Mouse (Mus musculus): ENCODE results near the gene Slc44a5.

Gene Slc44a5

DNA sequence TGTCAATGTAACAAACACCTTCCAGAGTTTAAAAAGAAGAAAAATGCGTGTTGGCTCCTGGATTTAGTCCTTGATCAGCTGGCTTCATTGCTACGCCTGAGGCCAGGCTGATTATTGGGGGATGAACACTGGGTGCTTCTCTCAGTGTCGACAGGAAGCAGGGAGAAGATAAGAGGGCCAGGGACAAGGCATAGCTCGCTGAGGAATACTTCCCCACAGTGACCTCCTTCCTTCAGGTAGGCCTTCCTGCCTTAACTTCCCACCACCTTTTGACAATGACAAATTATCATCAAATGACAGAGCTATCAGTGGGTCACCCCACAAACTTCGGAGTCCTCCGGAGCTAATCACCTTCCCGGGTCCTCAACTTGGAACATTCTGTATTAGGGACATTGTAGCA, 242.1 kb downstream of the Slc44a5 start:
- no peak for ATAC-seq (ENCODE audit: low TSS enrichment)

DNA sequence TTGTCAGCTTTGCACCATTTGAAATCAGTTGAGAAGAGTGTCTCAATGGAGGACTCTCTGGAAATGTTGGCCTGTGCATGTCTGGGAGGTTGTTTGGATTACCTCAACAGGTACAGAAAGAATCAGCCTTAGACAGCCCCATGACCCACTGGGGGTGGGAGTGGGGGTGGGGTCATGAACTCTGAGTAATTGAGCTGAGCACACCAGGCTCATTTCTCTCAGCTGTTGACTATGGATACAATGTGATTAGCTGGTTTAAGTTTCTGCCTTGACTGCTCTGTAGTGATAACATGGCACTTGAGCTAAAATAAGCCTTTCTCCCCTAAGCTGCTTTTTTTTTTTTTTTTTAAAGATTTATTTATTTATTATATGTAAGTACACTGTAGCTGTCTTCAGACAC, 242.5 kb downstream of the Slc44a5 start:
- no peak for ATAC-seq (ENCODE audit: low TSS enrichment)

DNA sequence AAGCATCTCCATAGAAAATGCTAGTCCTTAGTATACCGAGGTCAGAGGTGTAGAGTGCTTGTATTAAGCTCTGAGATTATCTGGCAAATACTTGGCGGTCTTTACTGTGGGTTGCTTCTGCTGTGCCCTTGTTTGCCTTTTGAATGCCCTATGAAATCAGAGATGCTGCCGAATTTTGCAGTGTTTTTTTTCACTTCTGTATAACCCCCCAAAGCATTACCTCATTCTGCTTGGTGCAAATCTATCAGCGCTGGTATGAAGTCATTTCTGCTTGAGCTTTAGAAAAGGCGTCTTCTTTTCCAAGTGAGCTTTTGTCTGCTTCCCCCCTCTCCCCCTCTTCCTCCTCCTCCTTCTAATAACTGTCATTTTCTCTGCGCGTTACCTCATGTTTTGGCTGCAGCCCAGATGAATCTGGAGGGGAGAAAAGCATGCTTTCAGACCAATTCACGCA, 248.9 kb downstream of the Slc44a5 start:
- ATAC-seq (ENCODE audit: low TSS enrichment) = no peak

DNA sequence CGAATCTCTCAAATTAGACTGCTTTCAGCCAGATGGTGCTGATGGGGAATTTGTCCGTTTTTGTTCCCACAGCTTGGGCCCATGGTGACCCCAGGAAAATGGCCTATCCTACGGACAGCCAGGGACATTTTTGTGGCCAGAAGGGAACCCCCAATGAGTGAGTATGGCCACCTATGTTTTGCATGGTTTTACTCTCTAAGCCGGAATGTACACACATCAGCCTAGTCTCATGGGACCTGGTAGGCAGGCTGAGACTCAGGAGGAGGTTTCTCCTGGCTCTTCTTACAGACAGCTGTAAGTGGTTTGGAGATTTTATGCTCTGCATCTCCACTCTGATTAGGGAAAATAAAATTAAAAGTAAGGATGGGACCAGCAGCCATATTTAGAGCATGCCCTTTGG, 249.5 kb downstream of the Slc44a5 start:
- ATAC-seq (ENCODE audit: low TSS enrichment) = no peak

DNA sequence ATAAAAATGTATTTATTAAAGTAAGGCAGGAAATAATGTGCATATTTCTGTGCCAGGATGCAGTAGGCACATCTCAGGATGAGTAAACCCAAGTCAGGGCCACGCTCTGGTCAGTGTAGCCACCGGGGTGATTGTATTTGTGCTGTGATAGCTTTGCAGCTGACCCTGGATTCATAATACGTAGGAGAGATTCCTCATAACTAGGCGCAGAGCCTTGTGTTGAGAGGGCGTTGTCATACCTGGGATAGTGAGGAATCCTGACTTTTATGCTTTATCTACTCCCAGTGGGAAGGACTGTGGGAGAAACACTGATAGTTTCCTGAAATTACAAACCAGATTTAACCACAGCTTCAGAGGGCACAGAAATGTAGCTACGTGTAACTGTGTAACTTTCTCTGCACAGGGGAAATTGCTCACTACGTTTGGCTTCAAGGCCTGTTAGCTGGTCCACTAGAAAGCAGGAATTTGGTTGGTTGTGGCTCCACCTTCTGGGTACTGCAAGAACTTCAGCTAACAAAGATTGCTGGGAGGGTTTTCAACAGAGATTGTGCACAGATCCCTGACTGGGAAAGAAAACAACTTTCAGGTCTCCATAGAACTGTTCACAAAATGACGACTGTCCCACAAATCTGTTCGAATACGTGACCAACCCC, 253.0 kb downstream of the Slc44a5 start:
- ATAC-seq (ENCODE audit: low TSS enrichment) = peak; percentile 96

DNA sequence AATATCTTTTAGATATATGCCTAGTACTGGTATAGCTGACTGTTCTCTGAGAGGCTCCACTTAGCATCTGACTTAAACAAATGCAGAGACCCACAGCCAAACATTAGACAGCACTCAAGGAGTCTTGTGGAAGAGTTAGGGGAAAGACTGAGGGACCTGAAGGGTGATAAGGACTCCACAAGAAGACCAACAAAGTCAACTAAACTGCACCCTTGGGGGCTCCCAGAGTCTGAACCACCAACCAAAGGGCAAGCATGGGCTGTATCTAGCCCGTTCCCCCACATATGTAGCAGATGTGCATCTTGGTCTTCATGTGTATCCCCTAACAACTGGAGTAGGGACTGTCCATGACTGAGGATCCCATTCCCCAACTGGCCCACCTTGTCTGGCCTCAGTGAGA, 271.7 kb downstream of the Slc44a5 start:
- ATAC-seq (ENCODE audit: low TSS enrichment) = no peak

DNA sequence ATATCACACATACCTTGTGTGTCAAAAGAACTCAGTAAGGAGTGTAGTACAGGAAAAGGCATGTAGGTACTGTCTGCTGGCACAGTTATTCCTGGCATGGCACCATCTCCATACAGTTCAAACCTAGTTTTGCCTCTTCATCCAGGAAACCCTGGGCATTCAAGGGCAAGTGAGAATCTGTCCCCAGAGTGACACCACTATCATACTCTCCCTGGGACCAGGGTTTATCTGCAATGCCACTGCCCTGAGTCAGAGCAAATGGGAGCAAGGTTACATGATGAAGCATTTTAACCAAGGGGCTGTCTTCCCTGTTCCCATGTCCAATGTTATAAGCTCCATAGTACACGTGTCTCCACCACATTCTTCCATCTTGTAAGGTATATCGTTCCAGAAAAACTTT, 278.2 kb downstream of the Slc44a5 start:
- no peak for ATAC-seq (ENCODE audit: low TSS enrichment)

DNA sequence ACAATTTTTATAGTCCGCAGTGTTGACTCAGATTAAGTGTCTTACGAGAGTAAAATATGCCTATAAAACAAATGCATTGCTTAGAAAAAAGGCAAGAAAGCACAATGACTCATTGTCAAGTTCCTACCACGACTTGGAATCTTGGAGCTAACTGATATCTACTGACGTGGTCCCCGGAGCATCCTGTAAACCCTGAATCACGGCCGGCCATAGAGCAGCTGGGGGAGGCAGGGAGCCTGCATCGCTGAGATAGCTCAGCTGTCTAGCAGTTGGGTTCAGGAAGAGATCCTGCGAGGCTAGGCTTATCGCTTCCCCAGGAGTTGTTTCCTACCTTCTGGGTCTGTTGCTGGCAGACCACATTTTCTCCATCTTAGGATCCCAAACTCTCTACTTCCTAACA, 279.0 kb downstream of the Slc44a5 start:
- no peak for ATAC-seq (ENCODE audit: low TSS enrichment)

DNA sequence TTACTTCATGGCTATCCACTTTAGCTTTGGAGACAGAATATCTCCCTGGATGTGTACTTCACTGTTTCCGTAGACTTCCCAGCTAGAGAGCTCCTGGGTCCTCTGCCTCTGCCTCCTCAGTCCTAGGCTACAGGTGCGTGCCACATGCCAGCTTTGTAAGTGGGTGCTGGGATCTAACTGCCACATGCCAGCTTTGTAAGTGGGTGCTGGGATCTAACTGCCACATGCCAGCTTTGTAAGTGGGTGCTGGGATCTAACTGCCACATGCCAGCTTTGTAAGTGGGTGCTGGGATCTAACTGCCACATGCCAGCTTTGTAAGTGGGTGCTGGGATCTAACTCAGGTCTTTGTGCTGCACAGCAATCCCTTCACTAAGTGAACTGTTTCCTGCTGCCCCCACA, 281.0 kb downstream of the Slc44a5 start:
- ATAC-seq (ENCODE audit: low TSS enrichment) = peak; percentile 62

DNA sequence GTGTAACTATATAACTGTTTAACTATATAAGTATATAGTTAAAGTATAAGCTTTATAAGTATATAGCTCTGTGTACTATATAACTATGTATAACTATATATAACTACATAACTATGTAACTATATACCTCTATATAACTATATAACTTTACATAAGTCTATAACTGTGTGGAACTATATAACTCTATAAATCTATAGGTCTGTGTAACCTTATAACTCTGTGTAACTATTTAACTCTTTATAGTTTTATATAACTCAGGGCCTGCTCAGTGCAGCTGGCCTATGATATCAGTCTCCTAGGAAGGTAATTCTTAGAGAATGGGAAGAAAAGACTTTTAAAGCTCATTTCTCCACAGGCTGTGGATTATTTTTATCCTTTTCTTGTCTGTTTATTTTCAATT, 284.1 kb downstream of the Slc44a5 start:
- ATAC-seq (ENCODE audit: low TSS enrichment) = no peak

DNA sequence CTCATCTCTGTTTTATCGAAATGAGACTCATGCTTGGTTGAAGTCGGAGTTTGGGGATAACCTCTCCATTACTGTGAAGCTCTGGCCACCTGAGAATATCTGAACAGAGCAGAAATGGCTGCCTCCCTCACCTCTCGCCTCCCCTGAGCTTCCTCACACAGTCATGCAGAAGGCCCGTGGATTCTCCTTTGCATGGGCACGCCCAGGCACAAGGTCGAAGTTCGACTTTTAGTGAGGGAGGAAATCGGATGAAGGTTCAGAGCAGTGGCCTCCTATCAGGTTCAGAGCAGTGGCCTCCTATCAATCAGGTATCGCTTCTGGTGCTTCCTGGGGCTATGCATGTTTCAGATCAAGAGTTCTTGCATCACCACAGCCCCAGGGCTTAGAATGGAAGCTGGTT, 295.1 kb downstream of the Slc44a5 start:
- ATAC-seq (ENCODE audit: low TSS enrichment) = no peak

DNA sequence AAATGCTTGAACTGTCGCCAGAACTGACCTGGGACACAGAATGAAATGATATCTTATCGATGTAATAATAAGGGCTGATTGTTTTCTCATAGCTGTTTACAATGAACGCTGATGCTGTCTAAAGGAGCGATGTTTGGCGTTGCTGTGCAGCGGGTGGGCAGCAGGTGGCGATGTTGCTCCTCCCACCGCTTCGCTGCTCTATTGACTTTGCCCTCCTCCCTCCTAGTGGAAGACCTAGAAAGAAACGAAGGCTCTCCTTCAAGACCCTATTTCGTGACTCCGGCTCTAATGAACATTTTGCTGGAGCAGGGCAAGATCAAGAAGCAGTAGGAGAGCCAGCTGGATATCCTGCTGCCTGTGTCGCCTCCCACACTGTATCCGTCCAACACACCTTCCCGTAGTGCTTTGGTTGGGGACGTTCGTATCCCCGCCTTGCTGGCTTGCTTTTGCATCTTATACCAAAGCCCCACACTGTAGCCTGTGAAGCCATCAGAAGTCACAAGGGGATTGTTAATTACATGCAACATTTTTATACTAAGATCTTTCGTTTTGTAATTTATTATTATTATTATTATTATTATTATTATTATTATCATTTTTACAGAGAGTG, 296.6 kb downstream of the Slc44a5 start:
- ATAC-seq (ENCODE audit: low TSS enrichment) = peak; percentile 95

DNA sequence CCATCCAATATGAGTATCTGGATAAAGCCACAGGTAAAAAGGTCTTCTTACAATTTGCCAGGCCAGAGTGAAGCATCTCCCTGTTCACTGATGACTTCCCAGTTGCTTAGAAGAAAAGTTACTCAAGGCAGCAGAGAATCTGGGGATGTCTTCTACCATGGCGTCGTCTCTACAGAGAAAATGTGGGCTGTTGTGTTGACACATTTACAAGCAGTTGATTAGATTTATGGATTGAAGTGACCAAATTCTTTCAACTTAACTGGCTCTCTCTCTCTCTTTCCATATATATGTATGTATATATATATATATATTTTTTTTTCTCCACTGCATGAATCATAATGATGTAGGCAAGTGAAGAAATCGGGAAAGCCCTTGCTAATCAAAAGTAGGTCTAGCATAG, 301.4 kb downstream of the Slc44a5 start:
- ATAC-seq (ENCODE audit: low TSS enrichment) = no peak

DNA sequence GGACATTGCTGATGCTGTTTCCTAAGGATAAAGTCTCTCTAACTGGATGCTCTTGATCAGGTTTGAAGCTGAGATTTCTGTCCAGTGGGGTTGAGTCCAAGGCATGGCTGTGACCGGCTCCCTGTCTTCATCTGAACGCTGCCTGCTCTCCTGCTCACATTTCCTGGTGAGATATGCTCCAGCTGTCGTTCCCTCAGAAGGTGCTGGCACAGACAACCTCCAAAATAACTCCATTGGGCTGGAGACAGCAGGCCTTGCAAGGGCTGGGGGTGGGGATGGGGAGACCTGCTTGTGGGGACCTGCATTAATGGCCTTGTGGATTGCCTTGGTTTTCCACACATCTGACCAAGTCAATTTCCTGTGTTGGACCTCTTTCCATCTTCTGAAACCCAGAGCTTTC, 311.0 kb downstream of the Slc44a5 start:
- no peak for ATAC-seq (ENCODE audit: low TSS enrichment)

DNA sequence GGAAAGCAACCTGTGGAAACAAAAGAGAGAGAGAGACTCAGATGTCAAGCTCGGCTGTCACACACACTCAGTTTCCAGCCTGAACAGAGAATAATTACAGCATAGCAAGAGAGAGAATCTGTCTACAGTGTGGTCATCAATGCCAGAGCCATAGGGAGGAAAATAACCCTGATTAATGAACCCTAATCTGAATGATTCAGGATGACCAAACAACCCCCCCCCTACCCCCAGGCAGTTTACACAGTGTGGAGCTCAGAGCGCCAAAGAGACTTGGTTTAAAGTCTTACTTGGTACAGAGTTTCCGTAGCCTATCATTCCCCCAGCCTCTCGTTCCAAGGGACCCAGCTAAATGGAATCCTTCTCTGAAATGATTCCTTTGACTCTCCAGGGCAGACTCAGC, 312.1 kb downstream of the Slc44a5 start:
- no peak for ATAC-seq (ENCODE audit: low TSS enrichment)

DNA sequence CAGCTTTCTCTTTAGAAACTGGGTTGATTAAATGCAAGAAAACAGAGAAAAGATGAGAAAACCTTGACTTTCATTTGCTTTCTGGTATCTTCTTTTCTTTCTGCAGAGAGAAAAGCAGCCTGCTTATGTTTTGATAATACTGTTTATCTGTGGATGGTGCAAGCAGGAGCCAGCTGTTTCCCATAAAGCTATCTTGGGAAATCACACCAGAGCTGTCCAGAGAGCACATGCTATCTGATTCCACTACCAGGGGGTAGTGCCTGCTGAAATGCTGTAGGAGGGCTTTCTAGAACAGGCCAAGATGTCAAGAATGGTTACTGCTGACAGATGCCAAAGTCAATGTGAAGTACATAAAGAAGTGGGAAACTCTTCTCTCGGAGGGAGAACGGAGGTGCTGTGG, 314.0 kb downstream of the Slc44a5 start:
- no peak for ATAC-seq (ENCODE audit: low TSS enrichment)

DNA sequence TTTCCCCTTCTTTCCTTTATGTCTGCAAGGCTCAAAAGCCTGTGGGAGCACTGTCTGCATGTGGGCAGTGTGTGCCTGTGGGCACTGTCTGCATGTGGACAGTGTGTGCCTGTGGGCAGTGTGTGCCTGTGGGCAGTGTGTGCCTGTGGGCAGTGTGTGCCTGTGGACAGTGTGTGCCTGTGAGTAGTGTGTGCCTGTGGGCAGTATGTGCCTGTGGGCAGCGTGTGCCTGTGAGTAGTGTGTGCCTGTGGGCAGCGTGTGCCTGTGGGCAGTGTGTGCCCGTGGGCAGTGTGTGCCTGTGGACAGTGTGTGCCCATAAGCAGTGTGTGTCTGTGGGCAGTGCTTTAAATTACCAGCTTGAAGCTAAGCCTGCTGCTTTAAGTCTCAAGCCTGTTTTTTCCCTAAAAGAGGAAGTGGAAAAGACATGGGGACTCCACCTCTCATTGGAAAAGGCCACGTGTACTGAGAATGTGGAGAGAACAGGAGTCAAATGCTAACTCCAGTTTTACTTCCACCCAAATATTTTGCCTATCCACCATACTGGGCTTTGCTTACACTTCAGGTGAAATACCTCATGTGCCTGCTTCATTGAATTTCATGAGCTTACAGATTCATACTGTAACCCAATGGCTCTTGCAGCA, 315.3 kb downstream of the Slc44a5 start:
- ATAC-seq (ENCODE audit: low TSS enrichment) = peak; percentile 71

DNA sequence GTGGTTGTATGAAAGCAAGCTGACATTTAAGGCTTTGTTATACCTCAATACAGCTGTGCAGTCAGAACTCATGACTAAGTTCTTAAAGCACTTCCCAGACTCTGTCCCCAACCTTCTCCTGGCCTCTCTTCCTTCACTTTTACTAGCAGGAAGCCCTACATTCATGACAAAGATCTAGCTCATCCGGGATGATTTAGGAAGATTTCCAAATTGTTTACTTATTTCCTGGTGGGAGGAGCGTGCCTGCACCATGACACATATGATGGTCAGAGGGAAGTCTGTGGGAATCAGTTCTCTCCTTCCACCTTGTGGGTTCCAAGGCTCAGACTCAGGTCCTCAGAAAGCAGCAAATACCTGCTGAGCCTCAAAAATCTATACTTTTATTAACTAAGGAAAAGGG, 317.1 kb downstream of the Slc44a5 start:
- ATAC-seq (ENCODE audit: low TSS enrichment) = no peak

DNA sequence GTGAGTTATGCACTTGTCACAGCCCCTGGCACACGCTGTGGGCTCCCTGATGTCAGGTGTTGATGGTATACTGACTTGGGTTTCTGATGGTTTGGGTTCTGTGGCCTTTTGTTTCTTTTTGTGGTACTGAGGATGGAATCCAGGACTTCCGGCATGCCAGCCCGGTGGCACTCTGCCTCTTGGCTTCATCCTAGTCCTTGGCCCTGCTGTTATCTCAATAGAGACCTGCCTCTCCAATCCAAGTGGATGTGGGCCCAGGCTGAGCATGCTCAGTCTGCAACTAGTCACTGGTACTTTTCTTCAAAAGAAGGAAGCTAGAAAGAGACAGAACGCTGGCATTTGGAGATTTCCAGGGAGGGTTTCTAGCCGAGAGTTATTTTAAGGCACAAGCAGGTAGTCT, 318.9 kb downstream of the Slc44a5 start:
- no peak for ATAC-seq (ENCODE audit: low TSS enrichment)

DNA sequence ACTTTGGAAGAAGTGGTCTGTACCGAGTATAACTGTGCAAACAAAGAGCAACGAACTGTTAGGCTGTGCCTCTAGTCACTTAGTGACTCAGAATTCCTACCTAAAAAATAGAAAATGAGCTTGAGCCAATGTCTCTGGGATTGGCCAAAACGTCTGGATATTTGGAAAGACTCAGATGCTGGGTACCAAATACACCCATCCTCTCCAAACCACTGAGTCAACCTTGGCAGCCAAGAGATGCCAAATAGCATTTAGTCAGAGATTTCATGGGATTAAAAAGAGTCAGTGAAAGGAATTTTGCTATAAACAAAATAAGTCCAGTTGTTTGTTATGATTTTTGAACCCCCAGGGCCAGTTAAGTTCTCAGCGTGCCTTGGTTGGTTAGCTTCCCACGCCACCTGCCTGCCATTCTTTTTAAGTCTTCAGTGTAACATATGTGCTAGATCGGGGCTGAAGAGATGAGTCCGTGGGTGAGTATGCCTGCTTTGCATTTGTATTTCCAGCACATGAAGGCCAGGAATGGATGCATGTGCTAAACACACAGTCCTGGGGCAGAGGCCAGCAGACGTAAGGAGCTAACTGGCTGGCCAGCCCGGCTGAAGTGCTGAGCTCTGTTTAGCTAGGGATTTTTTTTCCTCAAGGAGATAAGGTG, 320.7 kb downstream of the Slc44a5 start:
- ATAC-seq (ENCODE audit: low TSS enrichment) = peak; percentile 93

DNA sequence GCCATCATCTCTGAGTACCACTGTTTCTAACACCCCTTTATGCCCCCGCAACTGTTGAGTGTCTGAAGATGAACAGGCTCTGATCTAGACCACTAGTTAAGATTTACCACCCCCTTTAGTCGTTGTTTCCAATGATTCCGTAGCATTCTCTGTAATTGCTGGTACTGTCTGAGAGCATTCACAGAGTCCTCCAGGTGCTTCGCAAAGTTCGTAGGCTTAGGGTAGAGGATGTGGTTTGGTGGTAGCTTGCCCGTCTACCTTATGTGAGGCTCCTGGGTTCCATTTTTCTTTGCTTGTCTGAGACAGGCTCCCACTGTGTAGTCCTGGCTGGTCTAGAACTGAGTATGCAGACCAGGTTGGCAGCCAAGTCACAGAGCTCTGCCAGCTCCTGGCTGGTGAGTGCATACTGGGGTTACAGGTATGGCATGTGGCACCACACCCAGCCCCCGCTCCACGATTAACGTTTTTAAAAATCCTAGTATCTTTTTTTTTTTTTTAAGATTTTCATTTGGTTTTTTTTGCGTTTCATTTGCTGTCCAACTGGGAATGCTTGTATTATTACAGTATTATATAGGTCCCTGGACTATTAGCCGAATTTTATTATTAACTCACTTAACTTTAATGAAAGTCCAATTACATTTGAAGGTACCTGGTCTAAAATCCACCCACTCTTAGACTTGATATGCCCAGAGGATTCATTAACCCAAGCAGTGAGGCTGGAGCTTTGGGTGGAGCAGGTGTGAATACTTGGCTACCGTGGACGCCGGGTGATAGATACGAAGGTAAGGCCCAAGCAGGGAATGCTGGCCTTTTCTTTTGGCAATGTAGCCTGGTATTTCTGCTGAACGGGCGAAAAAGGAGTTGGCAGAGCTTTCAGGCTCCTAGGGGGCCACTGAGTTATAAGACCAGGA, 321.9 kb downstream of the Slc44a5 start:
- no peak for ATAC-seq (ENCODE audit: low TSS enrichment)

DNA sequence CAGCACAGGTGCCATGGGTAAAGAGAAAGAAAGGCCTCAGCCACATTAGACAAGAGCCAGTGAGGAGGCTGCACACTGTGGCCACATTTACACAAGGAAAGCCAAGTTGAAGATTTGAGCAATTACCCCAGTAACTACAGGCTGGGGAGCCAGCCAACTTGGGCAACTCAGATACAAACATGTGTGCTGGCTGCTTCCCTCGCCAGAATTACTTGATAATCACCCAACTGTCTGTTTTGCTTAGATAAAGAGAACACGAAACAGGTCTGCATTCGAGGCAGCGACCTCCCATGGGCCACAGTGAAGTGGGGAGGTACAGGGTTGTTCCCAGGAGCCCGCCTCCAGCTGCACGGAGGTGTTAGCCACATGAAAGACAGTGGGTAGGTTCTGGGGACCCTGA, 324.3 kb downstream of the Slc44a5 start:
- ATAC-seq (ENCODE audit: low TSS enrichment) = no peak
